10 mouse cellular contexts compared by ENCODE assay signal in genomic region chr17:83218189-83218588, GRCm38 (mm10). TPM values are rescaled to one million over a fixed set of nuclear protein-coding genes. Genes with fewer than 3 reads are reported as not detected.
DNase-seq lines count a peak whose midpoint lies in the region; ATAC-seq lines count a peak whose summit lies in the region.
"Had no signal": no experiment of that assay in that cellular context is flagged by ENCODE, and none has a peak within 500 bp of the region (broad histone marks: within the 10 kb centered on the region; RNA-seq: fewer than 3 reads in every experiment).

No protein-coding gene starts in this region.

- peak overlapping the region; percentile 78 for H3K4me3 ChIP-seq in kidney, embryonic 16.5 days (ENCODE audit: low read length)
- H3K4me3 ChIP-seq in forebrain, embryonic 16.5 days (replicated peaks; ENCODE audit: low read length) = no peak overlapping the region
- peak overlapping the region; percentile 81 for H3K4me3 ChIP-seq in limb, embryonic 15.5 days
- H3K4me3 ChIP-seq in neural tube, embryonic 15.5 days (replicated peaks) = peak overlapping the region; percentile 78; the same call in 1 of the 2 replicates

- peak overlapping the region; percentile 99 for H3K9ac ChIP-seq in kidney, embryonic 16.5 days (replicated peaks; ENCODE audit: low read length)
- no peak overlapping the region for H3K9ac ChIP-seq in forebrain, embryonic 16.5 days (replicated peaks; ENCODE audit: low read depth, low read length)
- H3K9ac ChIP-seq in limb, embryonic 15.5 days = no peak overlapping the region
- no peak overlapping the region for H3K9ac ChIP-seq in neural tube, embryonic 15.5 days (replicated peaks)

- H3K9me3 ChIP-seq in kidney, embryonic 16.5 days (ENCODE audit: low read length) = no peaks in the 10 kb centered on the region
- no peaks in the 10 kb centered on the region for H3K9me3 ChIP-seq in forebrain, embryonic 16.5 days (ENCODE audit: control insufficient read depth, low read length)
- H3K9me3 ChIP-seq in limb, embryonic 15.5 days = no peaks in the 10 kb centered on the region
- no peaks in the 10 kb centered on the region for H3K9me3 ChIP-seq in neural tube, embryonic 15.5 days (replicated peaks)

- 6% methylated on average over 2 of the region's 2 CpGs for WGBS in kidney, embryonic 16.5 days
- WGBS in forebrain, embryonic 16.5 days = 14% methylated on average over 2 of the region's 2 CpGs
- 31% methylated on average over 2 of the region's 2 CpGs for WGBS in limb, embryonic 15.5 days
- 28% methylated on average over 2 of the region's 2 CpGs for WGBS in neural tube, embryonic 15.5 days

- H3K27me3 ChIP-seq in kidney, embryonic 16.5 days (ENCODE audit: insufficient read depth, low read length) = no peaks in the 10 kb centered on the region
- H3K27me3 ChIP-seq in forebrain, embryonic 16.5 days (replicated peaks; ENCODE audit: control insufficient read depth, insufficient read depth, low read length) = no peaks in the 10 kb centered on the region
- peaks cover 77% of the 10 kb centered on the region for H3K27me3 ChIP-seq in limb, embryonic 15.5 days
- H3K27me3 ChIP-seq in neural tube, embryonic 15.5 days (replicated peaks) = 0 out of 2 replicates have a peak, but pooled peaks cover 3% of the 10 kb centered on the region

- H3K36me3 ChIP-seq in kidney, embryonic 16.5 days (ENCODE audit: insufficient read depth, low read length) = peaks cover 17% of the 10 kb centered on the region; the same call in 1 of the 2 replicates
- H3K36me3 ChIP-seq in forebrain, embryonic 16.5 days (ENCODE audit: control insufficient read depth, insufficient read depth) = no peaks in the 10 kb centered on the region
- peaks cover 21% of the 10 kb centered on the region; the same call in 1 of the 2 replicates for H3K36me3 ChIP-seq in limb, embryonic 15.5 days
- H3K36me3 ChIP-seq in neural tube, embryonic 15.5 days = no peaks in the 10 kb centered on the region; the same call in 1 of the 2 replicates
- H3K36me3 ChIP-seq: G1E had no signal

- peaks cover 71% of the 10 kb centered on the region for H3K4me1 ChIP-seq in kidney, embryonic 16.5 days (ENCODE audit: insufficient read depth, low read length)
- peaks cover 54% of the 10 kb centered on the region for H3K4me1 ChIP-seq in forebrain, embryonic 16.5 days (replicated peaks; ENCODE audit: control insufficient read depth, insufficient read depth, low read length)
- peaks cover 76% of the 10 kb centered on the region for H3K4me1 ChIP-seq in limb, embryonic 15.5 days
- H3K4me1 ChIP-seq in neural tube, embryonic 15.5 days = peaks cover 82% of the 10 kb centered on the region

- ATAC-seq in kidney, embryonic 16.5 days (ENCODE audit: low FRiP score, low TSS enrichment) = no peak
- no peak for ATAC-seq in forebrain, embryonic 16.5 days
- ATAC-seq in limb, embryonic 15.5 days (ENCODE audit: insufficient number of reproducible peaks, low FRiP score, low TSS enrichment, low read depth) = no peak
- no peak for ATAC-seq in neural tube, embryonic 15.5 days (ENCODE audit: low FRiP score)

- DNase-seq in kidney, postnatal 25 days = no peak
- DNase-seq in left cerebral cortex, adult 18-20 months (ENCODE audit: low spot score in 2 of 2) = no peak
- no peak for DNase-seq in B cell, adult 2 months
- DNase-seq in right cerebral cortex, postnatal 25 days = no peak
- DNase-seq: layer of hippocampus, postnatal 36 days had no signal

- peak overlapping the region; percentile 85 for H3K27ac ChIP-seq in kidney, embryonic 16.5 days (ENCODE audit: low read length)
- H3K27ac ChIP-seq in forebrain, embryonic 16.5 days (ENCODE audit: low read length) = no peak overlapping the region
- no peak overlapping the region for H3K27ac ChIP-seq in limb, embryonic 15.5 days
- no peak overlapping the region for H3K27ac ChIP-seq in neural tube, embryonic 15.5 days (replicated peaks)

- H3K4me2 ChIP-seq in kidney, embryonic 16.5 days (replicated peaks; ENCODE audit: low read depth, low read length) = peak overlapping the region; percentile 74
- H3K4me2 ChIP-seq in forebrain, embryonic 16.5 days (ENCODE audit: low read length) = peak overlapping the region; percentile 64
- peak overlapping the region; percentile 92 for H3K4me2 ChIP-seq in limb, embryonic 15.5 days
- H3K4me2 ChIP-seq in neural tube, embryonic 15.5 days = peak overlapping the region; percentile 94

RNA-seq across cellular contexts. Expression of gene Pkdcc, which starts 3.1 kb away (rescaled TPM):
- polyA plus RNA-seq in kidney, embryonic 16.5 days (2015; fragmentation: Nextera tagmentation; extraction: Ambion mirVana) = 29.9 and 31.6 TPM in 2 replicates
- polyA plus RNA-seq in forebrain, embryonic 16.5 days (2015; fragmentation: Nextera tagmentation; extraction: Ambion mirVana) = 5.5 and 5.8 TPM in 2 replicates
- 10.8 and 11.6 TPM in 2 replicates for polyA plus RNA-seq in limb, embryonic 15.5 days (2015; fragmentation: Nextera tagmentation; extraction: Ambion mirVana)
- polyA plus RNA-seq in neural tube, embryonic 15.5 days (2015; fragmentation: Nextera tagmentation; extraction: Ambion mirVana) = 4.5 and 9.7 TPM in 2 replicates
- total RNA-seq in left cerebral cortex, adult 18-20 months (2021) = 10 to 100 TPM; 12.4 to 15.5 TPM
- total RNA-seq: G1E had no signal
- polyA plus RNA-seq: G1E had no signal
